Mouse (Mus musculus): ENCODE data around the gene Wnt6. TPM values are rescaled to one million over a fixed set of nuclear protein-coding genes. Genes with fewer than 3 reads are reported as not detected.
"Not testable (repeated sequence)": the region's sequence is repeated elsewhere in the genome, so short reads cannot be mapped to it uniquely, and the experiment has no call there.

The Wnt6 gene
- polyA plus RNA-seq, 1 experiment from 2014 or later = 0.13 TPM

DNA sequence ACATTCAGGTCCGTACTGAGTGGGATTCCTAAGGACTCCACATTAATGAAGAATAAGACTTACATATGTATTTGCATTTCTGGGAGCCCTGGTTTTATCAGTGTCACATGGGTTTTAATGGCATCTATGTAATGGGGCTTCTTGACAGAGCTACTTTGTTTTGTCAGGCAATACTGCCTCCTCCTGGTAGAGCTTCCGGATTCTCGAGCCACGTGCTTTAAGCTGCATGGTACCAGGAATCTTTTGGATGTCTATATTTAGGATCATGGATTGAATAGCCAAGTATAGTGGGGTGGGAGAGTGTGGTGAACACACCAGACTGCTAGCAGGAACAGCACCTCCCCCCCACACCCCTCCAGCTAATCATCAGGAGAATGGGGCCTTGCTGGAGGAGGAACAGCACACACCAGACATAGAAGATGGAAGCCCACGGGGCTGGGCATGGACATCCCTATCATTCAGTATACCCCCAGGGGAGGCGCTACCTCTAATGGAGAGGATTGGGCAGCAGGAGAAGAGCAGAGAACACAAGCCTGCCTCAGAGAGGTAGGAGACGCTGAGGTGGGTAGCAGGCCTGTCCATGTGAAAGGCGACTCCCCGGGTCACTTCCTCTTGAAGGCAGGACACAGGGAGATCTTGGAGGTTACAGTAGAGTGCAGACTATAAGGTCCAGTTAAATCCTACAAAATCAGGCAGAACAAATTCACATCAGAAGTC lies 43.4 kb downstream of the Wnt6 start:
- no peaks in the 10 kb centered on the region for H3K36me3 ChIP-seq
- WGBS (ENCODE audit: insufficient replicate concordance) = 72% methylated on average over 9 of the region's 9 CpGs
- no peak overlapping the region for H3K4me3 ChIP-seq
- H3K27me3 ChIP-seq (replicated peaks) = peaks cover 43% of the 10 kb centered on the region
- no peak overlapping the region for H3K27ac ChIP-seq
- H3K9ac ChIP-seq = no peak overlapping the region
- peaks cover 5% of the 10 kb centered on the region; the same call in 1 of the 2 replicates for H3K4me1 ChIP-seq
- no peak for ATAC-seq
- no peak overlapping the region for H3K4me2 ChIP-seq
- H3K9me3 ChIP-seq (replicated peaks) = no peaks in the 10 kb centered on the region

DNA sequence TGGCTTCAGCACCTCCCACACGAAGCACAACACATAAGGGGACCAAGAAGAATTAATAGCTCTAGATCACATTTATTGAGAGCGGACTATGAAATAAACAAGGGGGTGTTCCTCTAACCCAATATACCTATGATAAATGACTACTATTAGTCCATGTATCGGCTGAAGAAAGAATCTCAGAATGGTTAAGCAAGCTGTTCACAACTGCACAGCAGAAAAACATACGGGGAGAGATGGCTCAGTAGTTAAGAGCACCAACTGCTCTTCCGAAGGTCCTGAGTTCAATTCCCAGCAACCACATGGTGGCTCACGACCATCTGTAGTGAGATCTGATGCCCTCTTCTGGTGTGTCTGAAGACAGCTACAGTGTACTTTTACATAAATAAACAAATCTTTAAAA lies 44.3 kb downstream of the Wnt6 start:
- not testable (repeated sequence) for ATAC-seq

DNA sequence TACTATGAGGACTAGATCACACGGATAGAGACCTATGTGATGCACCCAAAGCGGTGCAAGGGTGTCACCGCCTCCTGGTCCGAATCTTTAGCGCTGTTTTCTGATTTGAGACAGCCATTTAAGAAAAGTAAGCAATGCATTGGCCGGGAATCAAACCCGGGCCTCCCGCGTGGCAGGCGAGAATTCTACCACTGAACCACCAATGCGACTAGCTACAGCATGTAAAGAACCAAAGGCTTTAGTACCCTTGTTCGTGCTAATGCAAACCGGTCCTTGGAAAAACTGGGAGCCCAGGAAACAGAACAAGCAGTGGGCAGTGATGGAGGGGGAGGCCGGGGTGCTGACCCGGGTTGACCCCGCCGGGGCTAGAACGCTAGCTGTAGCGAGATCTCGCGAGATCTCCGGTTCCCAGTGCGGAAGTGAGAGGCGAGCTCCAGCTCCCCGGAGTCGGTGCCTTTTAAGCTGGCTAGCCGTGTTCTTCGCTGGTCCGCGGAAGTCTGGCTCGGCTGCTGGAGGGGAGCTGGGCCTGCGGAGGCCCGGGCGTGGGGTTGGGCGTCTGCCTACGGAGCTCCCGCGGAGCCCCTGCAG lies 45.0 kb downstream of the Wnt6 start:
- Histone ChIP-seq H3K27ac (peak overlapping the region; percentile 68), H3K4me2 (peak overlapping the region; percentile 75), H3K27me3 (replicated peaks) (peaks cover 27% of the 10 kb centered on the region), H3K36me3 (no peaks in the 10 kb centered on the region), H3K4me3 (peak overlapping the region; percentile 69), H3K9me3 (replicated peaks) (no peaks in the 10 kb centered on the region), H3K4me1 (peaks cover 5% of the 10 kb centered on the region; the same call in 1 of the 2 replicates), H3K9ac (peak overlapping the region; percentile 73)
- 7% methylated on average over 38 of the region's 38 CpGs for WGBS (ENCODE audit: insufficient replicate concordance)
- peak; percentile 85 for ATAC-seq

More for the DNA sequence above, 44.3 kb downstream of the Wnt6 start:
- H3K4me3 ChIP-seq; H3K27ac ChIP-seq; H3K9ac ChIP-seq; H3K4me2 ChIP-seq; H3K4me1 ChIP-seq; H3K36me3 ChIP-seq; H3K9me3 ChIP-seq (replicated peaks): not testable (repeated sequence)
- 73% methylated on average over 6 of the region's 6 CpGs for WGBS (ENCODE audit: insufficient replicate concordance)
- H3K27me3 ChIP-seq (replicated peaks) = peaks cover 34% of the 10 kb centered on the region

DNA sequence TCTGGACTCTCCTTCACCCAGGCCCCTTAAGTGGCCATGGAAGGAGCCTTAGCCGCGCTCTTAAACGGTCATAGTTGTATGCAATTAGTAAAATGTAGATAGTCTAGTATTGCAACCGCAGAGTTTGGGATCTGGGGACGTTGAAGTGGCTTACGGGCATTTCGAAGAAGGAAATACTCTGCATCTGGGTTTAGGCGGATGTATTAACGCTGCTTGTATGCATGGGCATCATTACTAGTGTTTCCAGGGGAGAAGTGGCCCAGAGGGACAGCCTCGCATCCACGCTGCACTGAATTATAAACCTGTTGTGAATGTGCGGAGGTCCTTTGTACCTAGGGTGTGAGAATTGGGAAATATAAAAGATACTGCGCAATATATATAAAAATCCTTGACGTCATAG lies 45.5 kb downstream of the Wnt6 start:
- Histone ChIP-seq H3K4me2 (peak overlapping the region; percentile 75), H3K27ac (peak overlapping the region; percentile 68), H3K4me3 (peak overlapping the region; percentile 69), H3K4me1 (peaks cover 5% of the 10 kb centered on the region; the same call in 1 of the 2 replicates), H3K9me3 (replicated peaks) (no peaks in the 10 kb centered on the region), H3K27me3 (replicated peaks) (peaks cover 24% of the 10 kb centered on the region), H3K36me3 (no peaks in the 10 kb centered on the region), H3K9ac (peak overlapping the region; percentile 73)
- 14% methylated on average over 14 of the region's 14 CpGs for WGBS (ENCODE audit: insufficient replicate concordance)
- ATAC-seq = no peak

DNA sequence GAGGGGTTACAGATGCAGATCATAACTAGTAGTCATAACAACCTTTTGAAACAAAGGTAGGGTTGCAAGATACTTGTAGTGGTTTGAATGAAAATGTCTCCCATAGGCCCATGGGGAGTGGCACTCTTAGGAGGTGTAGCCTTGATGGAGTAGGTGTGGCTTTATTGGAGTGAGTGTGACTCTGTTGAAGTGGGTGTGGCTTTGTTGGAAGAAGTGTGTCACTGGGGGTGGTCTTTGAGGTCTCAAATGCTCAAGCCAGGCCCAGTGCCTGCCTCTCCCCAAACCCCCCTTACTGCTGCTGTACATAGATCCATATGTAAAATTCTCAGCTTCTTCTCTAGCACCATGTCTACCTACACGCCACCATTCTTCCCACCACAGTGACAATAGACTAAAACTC lies 46.8 kb downstream of the Wnt6 start:
- Histone ChIP-seq H3K9me3 (replicated peaks) (no peaks in the 10 kb centered on the region), H3K4me3 (no peak overlapping the region), H3K36me3 (no peaks in the 10 kb centered on the region), H3K4me1 (peaks cover 5% of the 10 kb centered on the region; the same call in 1 of the 2 replicates), H3K27ac (no peak overlapping the region), H3K9ac (no peak overlapping the region), H3K4me2 (no peak overlapping the region), H3K27me3 (replicated peaks) (peaks cover 11% of the 10 kb centered on the region)
- WGBS (ENCODE audit: insufficient replicate concordance) = 72% methylated on average over 1 of the region's 1 CpGs
- no peak for ATAC-seq

DNA sequence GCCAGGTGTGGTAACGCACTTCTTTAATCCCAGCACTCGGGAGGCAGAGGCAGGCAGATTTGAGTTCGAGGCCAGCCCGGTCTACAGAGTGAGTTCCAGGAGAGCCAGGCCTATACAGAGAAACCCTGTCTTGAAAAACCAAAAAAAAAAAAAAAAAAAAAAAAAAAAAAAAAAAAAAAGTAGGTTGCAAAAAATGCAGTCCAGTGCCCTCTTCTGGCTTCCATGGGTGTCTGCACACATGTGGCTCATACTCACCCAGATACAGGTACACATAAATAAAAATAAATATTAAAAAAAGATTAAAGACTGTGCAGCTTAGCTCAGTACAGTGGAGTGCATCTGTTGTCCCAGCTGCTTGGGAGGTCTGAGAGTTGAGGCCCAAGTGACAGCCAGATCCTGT lies 51.9 kb downstream of the Wnt6 start:
- peaks cover 11% of the 10 kb centered on the region; the same call in 1 of the 2 replicates for H3K27me3 ChIP-seq (replicated peaks)
- not testable (repeated sequence) for H3K4me3 ChIP-seq; H3K4me2 ChIP-seq; H3K4me1 ChIP-seq; H3K9me3 ChIP-seq (replicated peaks); H3K36me3 ChIP-seq; H3K27ac ChIP-seq; ATAC-seq; H3K9ac ChIP-seq
- 66% methylated on average over 4 of the region's 4 CpGs for WGBS (ENCODE audit: insufficient replicate concordance)

DNA sequence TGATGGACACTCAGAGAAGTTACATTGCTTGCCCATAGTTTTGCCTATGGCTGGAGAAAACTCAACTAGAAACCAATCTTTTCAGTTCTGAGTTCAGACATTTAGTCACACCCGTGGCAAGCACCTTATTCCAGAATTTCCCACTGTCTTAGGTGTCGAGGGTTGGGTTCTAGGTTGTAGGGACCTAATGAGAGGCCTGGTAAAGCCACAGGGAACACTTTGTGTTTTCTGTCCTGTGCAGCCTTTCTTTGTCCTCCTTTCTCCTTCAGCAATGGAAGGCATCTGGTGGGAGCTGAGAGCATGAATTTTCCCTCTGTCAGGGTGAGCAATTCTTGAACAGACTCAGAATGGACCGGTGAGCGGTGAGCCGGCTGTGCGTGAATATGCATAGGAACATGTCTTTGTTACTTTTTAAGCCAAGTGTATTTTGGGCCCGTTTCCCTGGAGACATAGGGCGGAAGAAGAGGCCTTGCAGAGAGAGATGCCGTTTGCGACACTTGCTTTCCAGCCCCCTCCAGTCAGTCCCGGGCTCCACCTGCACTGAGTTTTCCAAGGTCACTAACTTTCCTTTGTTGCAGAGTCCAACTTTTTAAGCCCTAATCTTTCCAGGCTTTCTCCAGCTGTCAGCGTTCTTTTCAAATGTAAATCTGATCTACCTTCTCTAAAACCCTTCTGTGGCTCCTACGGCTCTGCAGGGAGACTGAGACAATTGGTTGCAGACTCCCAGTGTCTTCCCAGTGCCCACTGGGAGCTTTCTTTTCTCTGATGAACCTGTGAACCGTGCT lies 53.0 kb downstream of the Wnt6 start:
- H3K4me2 ChIP-seq = no peak overlapping the region
- H3K27ac ChIP-seq = no peak overlapping the region
- no peaks in the 10 kb centered on the region for H3K4me1 ChIP-seq
- H3K9me3 ChIP-seq (replicated peaks) = no peaks in the 10 kb centered on the region
- WGBS (ENCODE audit: insufficient replicate concordance) = 39% methylated on average over 14 of the region's 14 CpGs
- H3K27me3 ChIP-seq (replicated peaks) = peaks cover 11% of the 10 kb centered on the region; the same call in 1 of the 2 replicates
- ATAC-seq = no peak
- H3K4me3 ChIP-seq = no peak overlapping the region
- H3K9ac ChIP-seq = no peak overlapping the region
- H3K36me3 ChIP-seq = no peaks in the 10 kb centered on the region

DNA sequence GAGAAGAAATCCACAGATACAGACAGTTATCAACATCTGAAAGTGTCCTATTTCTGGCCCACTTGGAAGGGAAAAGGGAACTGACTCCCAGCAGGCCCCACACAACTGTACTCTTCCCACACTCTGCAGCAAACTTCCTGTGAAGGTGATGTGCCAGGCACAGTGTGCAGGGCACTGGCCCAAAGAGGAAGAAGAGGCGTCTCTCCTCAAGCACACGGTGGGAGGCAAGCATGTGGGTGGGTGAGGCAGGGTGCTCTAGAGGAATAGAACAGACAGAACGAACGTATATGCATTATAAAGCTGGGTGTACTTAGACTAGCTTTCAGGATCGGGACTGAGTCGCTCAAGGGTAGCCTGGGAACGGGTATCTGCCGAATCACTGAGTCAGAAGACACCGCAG lies 58.4 kb downstream of the Wnt6 start:
- Histone ChIP-seq H3K4me2 (no peak overlapping the region), H3K36me3 (no peaks in the 10 kb centered on the region), H3K27ac (no peak overlapping the region), H3K27me3 (replicated peaks) (peaks cover 3% of the 10 kb centered on the region; the same call in 1 of the 2 replicates), H3K4me1 (no peaks in the 10 kb centered on the region), H3K4me3 (no peak overlapping the region), H3K9ac (no peak overlapping the region), H3K9me3 (replicated peaks) (no peaks in the 10 kb centered on the region)
- 46% methylated on average over 9 of the region's 9 CpGs for WGBS (ENCODE audit: insufficient replicate concordance)
- ATAC-seq = no peak

DNA sequence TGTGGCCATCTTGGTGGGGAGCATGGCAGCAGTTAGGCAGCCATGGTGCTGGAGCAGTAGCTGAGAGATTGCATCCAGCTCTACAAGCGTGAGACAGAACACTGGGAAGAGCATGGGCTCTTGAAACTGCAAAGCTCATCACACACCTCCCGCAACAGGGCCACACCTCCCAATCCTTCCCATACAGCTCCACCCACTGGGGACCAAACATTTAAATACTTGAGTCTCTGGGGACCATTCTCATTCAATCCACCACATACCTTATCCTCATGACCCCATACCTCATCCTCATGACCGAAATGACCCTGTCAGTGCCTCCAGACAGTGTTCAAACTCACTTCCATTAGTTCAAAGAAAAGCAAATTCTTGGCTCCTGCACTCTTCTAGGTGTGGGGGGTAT lies 61.6 kb downstream of the Wnt6 start:
- no peaks in the 10 kb centered on the region for H3K9me3 ChIP-seq (replicated peaks)
- no peaks in the 10 kb centered on the region; the same call in 1 of the 2 replicates for H3K27me3 ChIP-seq (replicated peaks)
- no peak for ATAC-seq
- no peak overlapping the region for H3K27ac ChIP-seq
- no peak overlapping the region for H3K4me2 ChIP-seq
- no peak overlapping the region for H3K4me3 ChIP-seq
- H3K4me1 ChIP-seq = no peaks in the 10 kb centered on the region
- H3K36me3 ChIP-seq = no peaks in the 10 kb centered on the region
- no peak overlapping the region for H3K9ac ChIP-seq
- WGBS (ENCODE audit: insufficient replicate concordance) = 59% methylated on average over 3 of the region's 3 CpGs

Other genes starting within 250 kb of the Wnt6 start
- gene Plcd4, start 229.0 kb upstream of the Wnt6 start, polyA plus RNA-seq (2016; fragmentation: Nextera tagmentation; extraction: Ambion mirVana) = 0.12 and 0.14 TPM in 2 replicates
- gene Usp37, start 227.6 kb upstream of the Wnt6 start, polyA plus RNA-seq (2016; fragmentation: Nextera tagmentation; extraction: Ambion mirVana) = 19.2 and 19.9 TPM in 2 replicates
- gene Zfp142, start 183.6 kb upstream of the Wnt6 start, polyA plus RNA-seq (2016; fragmentation: Nextera tagmentation; extraction: Ambion mirVana) = 3.8 and 3.9 TPM in 2 replicates
- gene Bcs1l, start 183.6 kb upstream of the Wnt6 start, polyA plus RNA-seq (2016; fragmentation: Nextera tagmentation; extraction: Ambion mirVana) = 16.2 and 16.3 TPM in 2 replicates
- 14.7 and 15.9 TPM in 2 replicates for gene Rnf25, start 170.5 kb upstream of the Wnt6 start, polyA plus RNA-seq (2016; fragmentation: Nextera tagmentation; extraction: Ambion mirVana)
- gene Stk36, start 170.4 kb upstream of the Wnt6 start, polyA plus RNA-seq (2016; fragmentation: Nextera tagmentation; extraction: Ambion mirVana) = 0.75 and 1.2 TPM in 2 replicates
- 15.4 and 17.8 TPM in 2 replicates for gene Ttll4, start 110.1 kb upstream of the Wnt6 start, polyA plus RNA-seq (2016; fragmentation: Nextera tagmentation; extraction: Ambion mirVana)
- 2.3 and 2.8 TPM in 2 replicates for gene Cyp27a1, start 58.3 kb upstream of the Wnt6 start, polyA plus RNA-seq (2016; fragmentation: Nextera tagmentation; extraction: Ambion mirVana)
- 0.13 TPM in 1 of 2 replicates, not detected in the other for gene Prkag3, start 22.7 kb upstream of the Wnt6 start, polyA plus RNA-seq (2016; fragmentation: Nextera tagmentation; extraction: Ambion mirVana)
- not detected in 2 replicates for gene Wnt10a, start 19.6 kb downstream of the Wnt6 start, polyA plus RNA-seq (2016; fragmentation: Nextera tagmentation; extraction: Ambion mirVana)
- gene Cdk5r2, start 83.0 kb downstream of the Wnt6 start, polyA plus RNA-seq (2016; fragmentation: Nextera tagmentation; extraction: Ambion mirVana) = not detected in 2 replicates
- gene Fev, start 113.5 kb downstream of the Wnt6 start, polyA plus RNA-seq (2016; fragmentation: Nextera tagmentation; extraction: Ambion mirVana) = 0.29 and 0.36 TPM in 2 replicates
- gene Cryba2, start 121.3 kb downstream of the Wnt6 start, polyA plus RNA-seq (2016; fragmentation: Nextera tagmentation; extraction: Ambion mirVana) = not detected in 2 replicates
- not detected in 2 replicates for gene Cfap65, start 163.7 kb downstream of the Wnt6 start, polyA plus RNA-seq (2016; fragmentation: Nextera tagmentation; extraction: Ambion mirVana)
- gene Ihh, start 179.8 kb downstream of the Wnt6 start, polyA plus RNA-seq (2016; fragmentation: Nextera tagmentation; extraction: Ambion mirVana) = 2.9 and 3.0 TPM in 2 replicates

All from liver, embryonic 12.5 days (tissue).